Mouse (Mus musculus) E14TG2a.4 (cell line): ENCODE measurements around the gene Dhx34.

Source experiments
- H3K27me3 ChIP-seq: 2 replicates; pipeline ENCODE4 v1.6.1; 2014; ENCODE audit warnings: low read length, control low read depth; ENCODE audit not compliant: insufficient read depth
- H3K36me3 ChIP-seq: 2 replicates; pipeline ENCODE4 v1.6.1; 2014; ENCODE audit warnings: low read length, control low read depth; ENCODE audit not compliant: insufficient read depth
- H3K4me1 ChIP-seq: replicated peaks from 2 replicates; pipeline ENCODE4 v1.6.1; 2014; ENCODE audit warnings: low read depth, low read length, control low read depth
- H3K4me3 ChIP-seq: replicated peaks from 2 replicates; pipeline ENCODE4 v1.5.1; 2014; ENCODE audit warnings: mild to moderate bottlenecking, low read length
- H3K9me3 ChIP-seq: 2 replicates; pipeline ENCODE4 v1.6.1; 2014; ENCODE audit warnings: low read length, control low read depth
- CTCF ChIP-seq: conservative IDR thresholded peaks from 2 replicates; pipeline ENCODE4 v1.5.1; 2014; ENCODE audit warnings: low read length
- NANOG ChIP-seq: IDR thresholded peaks from 2 replicates; pipeline ENCODE4 v1.6.1; 2014; ENCODE audit warnings: borderline replicate concordance, low read length, mixed read lengths
- POU5F1 ChIP-seq: IDR thresholded peaks from 2 replicates; pipeline ENCODE4 v1.6.1; 2014; ENCODE audit warnings: low read length, borderline replicate concordance

Dhx34 gene

DNA sequence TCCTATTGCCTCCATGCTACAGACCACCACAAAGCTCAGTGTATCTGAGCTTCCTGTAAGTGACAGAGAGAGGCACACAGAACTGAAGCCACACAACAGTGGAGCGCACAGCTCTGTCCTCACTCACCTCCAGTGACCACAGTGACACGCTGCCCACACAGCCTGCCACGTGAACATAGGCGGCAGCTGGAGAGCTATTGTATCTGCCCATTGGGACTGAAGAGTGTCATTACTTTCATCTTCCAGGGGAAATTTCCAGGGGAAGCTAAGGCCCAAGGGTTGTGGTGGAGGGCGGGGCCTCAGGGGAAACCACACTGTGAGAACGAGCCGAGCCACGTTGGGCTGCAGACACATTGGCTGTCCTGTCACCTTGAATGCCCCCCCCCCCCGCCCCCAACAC is 17.0 kb downstream of the Dhx34 start:
- TF ChIP-seq POU5F1 (no peak), CTCF (no peak), NANOG (no peak)
- H3K27me3 ChIP-seq: 0 out of 2 replicates have a peak, but pooled peaks cover 3% of the 10 kb centered on the region
- peaks cover 25% of the 10 kb centered on the region; the same call in 1 of the 2 replicates for H3K36me3 ChIP-seq
- no peak overlapping the region for H3K4me3 ChIP-seq
- no peaks in the 10 kb centered on the region for H3K9me3 ChIP-seq
- H3K4me1 ChIP-seq: peaks cover 23% of the 10 kb centered on the region

DNA sequence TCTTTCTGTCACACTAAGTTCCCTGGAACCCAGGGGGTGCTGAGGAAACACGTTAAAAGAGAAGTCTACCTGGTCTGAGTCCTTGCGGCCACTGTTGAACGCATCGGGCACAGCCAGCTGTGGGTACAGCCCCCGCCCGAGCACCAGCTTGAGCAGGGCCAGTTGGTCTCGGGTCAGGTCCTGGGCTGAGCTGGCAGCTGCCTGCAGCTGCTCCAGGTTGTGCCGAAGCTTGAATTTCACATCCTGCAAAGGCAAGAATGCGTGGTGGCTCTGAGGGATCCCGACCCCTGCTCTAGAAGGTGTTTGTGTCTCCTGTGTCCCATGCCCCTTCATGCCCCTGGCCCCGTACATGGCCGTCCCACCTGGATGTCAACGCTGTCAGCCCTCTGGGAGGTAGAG is 18.3 kb downstream of the Dhx34 start:
- Histone ChIP-seq H3K4me3 (no peak overlapping the region), H3K27me3 (0 out of 2 replicates have a peak, but pooled peaks cover 3% of the 10 kb centered on the region), H3K9me3 (no peaks in the 10 kb centered on the region), H3K4me1 (peaks cover 34% of the 10 kb centered on the region), H3K36me3 (peaks cover 24% of the 10 kb centered on the region; the same call in 1 of the 2 replicates)
- TF ChIP-seq NANOG (no peak), CTCF (no peak), POU5F1 (no peak)

- Histone ChIP-seq H3K4me3 (no peak overlapping the region), H3K4me1 (peaks cover 36% of the 10 kb centered on the region), H3K9me3 (no peaks in the 10 kb centered on the region), H3K36me3 (peaks cover 26% of the 10 kb centered on the region; the same call in 1 of the 2 replicates), H3K27me3 (0 out of 2 replicates have a peak, but pooled peaks cover 3% of the 10 kb centered on the region)
- TF ChIP-seq CTCF: no peak
- no peak for TF ChIP-seq NANOG
- TF ChIP-seq POU5F1: no peak
Observed at GRCm38 (mm10) chr7:16202756-16203504, 18.9 kb downstream of the Dhx34 start.

DNA sequence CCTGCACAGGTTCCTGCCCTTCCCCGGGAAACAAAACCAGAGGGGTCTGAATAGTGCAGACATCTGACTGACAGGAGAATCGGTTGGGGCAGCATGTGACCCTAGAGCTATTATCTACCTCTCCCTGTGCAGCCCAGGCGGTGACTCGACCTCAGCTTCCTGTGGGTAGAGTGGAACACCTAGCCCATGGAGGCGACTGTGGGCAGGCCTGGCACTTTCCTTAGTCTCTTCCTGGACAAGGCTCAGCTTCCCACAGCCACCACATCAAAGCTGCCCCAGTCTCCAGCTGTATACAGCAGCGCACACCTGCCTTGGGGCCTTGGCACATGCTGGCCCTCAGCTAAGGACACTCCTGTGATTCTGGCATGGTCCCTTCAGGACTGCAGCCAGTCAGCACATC is 20.7 kb downstream of the Dhx34 start:
- no peak overlapping the region for H3K4me3 ChIP-seq
- H3K27me3 ChIP-seq: 0 out of 2 replicates have a peak, but pooled peaks cover 3% of the 10 kb centered on the region
- no peaks in the 10 kb centered on the region for H3K9me3 ChIP-seq
- TF ChIP-seq POU5F1 (no peak), CTCF (no peak), NANOG (no peak)
- peaks cover 29% of the 10 kb centered on the region; the same call in 1 of the 2 replicates for H3K36me3 ChIP-seq
- H3K4me1 ChIP-seq: peaks cover 45% of the 10 kb centered on the region

DNA sequence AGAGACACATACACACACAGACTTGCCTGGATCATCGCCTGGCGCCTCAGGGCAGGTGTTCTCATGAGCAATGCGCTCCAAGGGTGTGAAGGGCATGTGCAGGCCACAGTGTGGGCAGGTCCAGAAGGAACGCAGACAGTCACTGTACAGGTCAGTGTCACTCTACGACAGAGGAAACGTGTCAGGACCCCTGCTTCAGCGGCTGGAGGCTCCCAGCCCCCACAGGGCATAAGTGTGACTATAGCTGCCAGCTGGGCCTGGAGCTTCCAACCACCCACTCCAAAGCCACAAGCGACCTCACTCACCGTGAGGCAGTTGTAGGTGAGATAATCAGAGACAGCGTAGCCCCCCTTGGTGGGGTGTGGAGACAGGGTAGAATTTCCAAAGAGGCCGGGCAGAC is 23.3 kb downstream of the Dhx34 start:
- Histone ChIP-seq H3K4me1 (peaks cover 29% of the 10 kb centered on the region), H3K36me3 (peaks cover 27% of the 10 kb centered on the region; the same call in 1 of the 2 replicates)
- TF ChIP-seq CTCF: no peak
- TF ChIP-seq NANOG: no peak
- TF ChIP-seq POU5F1: no peak

GRCm38 (mm10) chr7:16197166-16197565 is 24.7 kb downstream of the Dhx34 start:
- TF ChIP-seq CTCF: no peak
- no peak for TF ChIP-seq NANOG
- TF ChIP-seq POU5F1: no peak
- Histone ChIP-seq H3K4me1 (peaks cover 25% of the 10 kb centered on the region), H3K27me3 (no peaks in the 10 kb centered on the region), H3K36me3 (peaks cover 20% of the 10 kb centered on the region; the same call in 1 of the 2 replicates), H3K9me3 (no peaks in the 10 kb centered on the region), H3K4me3 (no peak overlapping the region)

More for the DNA sequence above, 23.3 kb downstream of the Dhx34 start:
- Histone ChIP-seq H3K4me3 (no peak overlapping the region), H3K27me3 (no peaks in the 10 kb centered on the region), H3K9me3 (no peaks in the 10 kb centered on the region)

- Histone ChIP-seq H3K9me3 (no peaks in the 10 kb centered on the region), H3K4me3 (no peak overlapping the region)
Observed at GRCm38 (mm10) chr7:16196616-16197015, 25.2 kb downstream of the Dhx34 start.

DNA sequence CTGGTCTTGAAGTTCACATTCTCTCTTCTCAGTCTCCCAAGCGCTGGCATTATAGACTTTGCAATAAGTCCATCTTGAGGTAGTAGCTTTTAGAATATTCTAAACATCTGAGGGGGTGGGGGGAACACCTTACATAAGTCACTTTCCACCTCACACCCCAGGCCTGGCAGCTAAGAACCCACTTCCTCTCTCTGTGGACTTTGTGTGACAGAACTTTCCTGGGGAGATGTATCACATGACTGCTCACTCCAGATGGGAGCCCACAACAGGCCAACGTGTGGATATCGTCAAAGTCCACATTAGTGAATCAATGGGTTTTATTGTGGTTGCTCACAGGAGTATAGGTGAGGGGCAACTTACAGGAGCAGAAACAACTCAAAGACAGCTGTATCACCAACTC is 28.1 kb downstream of the Dhx34 start:
- H3K4me1 ChIP-seq: peaks cover 28% of the 10 kb centered on the region
- peaks cover 8% of the 10 kb centered on the region; the same call in 1 of the 2 replicates for H3K36me3 ChIP-seq
- no peak overlapping the region for H3K4me3 ChIP-seq
- peaks cover 18% of the 10 kb centered on the region for H3K27me3 ChIP-seq
- TF ChIP-seq POU5F1 (no peak), CTCF (no peak), NANOG (no peak)
- H3K9me3 ChIP-seq: no peaks in the 10 kb centered on the region

More at GRCm38 (mm10) chr7:16196616-16197015, 25.2 kb downstream of the Dhx34 start:
- peaks cover 31% of the 10 kb centered on the region for H3K4me1 ChIP-seq
- TF ChIP-seq POU5F1: no peak
- no peaks in the 10 kb centered on the region for H3K27me3 ChIP-seq
- peaks cover 14% of the 10 kb centered on the region; the same call in 1 of the 2 replicates for H3K36me3 ChIP-seq
